Mouse (Mus musculus) cerebellum, adult 8-10 months (tissue): ENCODE measurements around the gene Casp8.
"Not testable (repeated sequence)": the region's sequence is repeated elsewhere in the genome, so short reads cannot be mapped to it uniquely, and the experiment has no call there.

ENCODE experiments used
- DNase-seq: peaks from one replicate; pipeline ENCODE4 v3.0.0; 2022

The Casp8 gene

GRCm38 (mm10) chr1:58801558-58802285 lies 6.5 kb downstream of the Casp8 start:
- DNase-seq: no peak

- DNase-seq: no peak
Observed at GRCm38 (mm10) chr1:58802322-58803273, 7.4 kb downstream of the Casp8 start.

DNA sequence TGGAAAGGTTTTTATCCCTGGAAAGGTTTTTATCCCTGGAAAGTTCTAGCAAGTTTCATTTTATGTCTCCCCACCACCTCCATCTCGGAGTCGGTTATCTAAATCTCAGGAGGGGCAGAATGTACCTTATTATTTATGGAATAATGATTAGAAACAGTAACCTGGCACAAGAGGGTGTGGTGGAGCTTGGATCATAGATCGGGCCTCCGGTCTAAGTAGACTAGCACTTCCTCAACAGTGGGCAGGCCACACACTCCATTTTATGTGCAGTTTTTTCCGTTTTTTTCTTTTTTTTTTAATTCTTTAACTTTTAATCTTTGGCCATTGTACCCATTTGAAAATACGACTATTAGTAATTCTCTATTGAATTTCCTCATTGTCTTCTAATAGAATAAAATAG lies 8.4 kb downstream of the Casp8 start:
- no peak for DNase-seq

DNA sequence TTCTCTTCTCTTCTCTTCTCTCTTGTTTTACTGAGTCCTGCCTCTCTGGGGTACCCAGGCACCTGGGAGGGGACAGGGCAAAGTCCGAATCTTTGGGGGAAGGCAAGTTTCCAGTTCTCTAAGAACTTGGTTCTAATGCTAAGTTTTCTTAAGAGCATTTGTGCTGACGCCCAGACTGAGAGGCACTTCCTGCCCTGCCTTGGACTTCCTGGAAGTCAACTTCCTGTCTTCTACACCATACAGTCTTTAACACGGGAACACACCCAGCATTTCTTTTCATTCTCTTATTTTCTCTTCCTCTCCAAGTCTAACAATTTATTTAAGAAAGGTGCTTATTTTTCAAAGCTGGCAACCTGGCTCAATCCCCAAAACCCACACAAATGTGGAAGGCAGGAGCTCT lies 11.5 kb downstream of the Casp8 start:
- DNase-seq: no peak

GRCm38 (mm10) chr1:58826319-58826718 lies 31.1 kb downstream of the Casp8 start:
- no peak for DNase-seq

DNA sequence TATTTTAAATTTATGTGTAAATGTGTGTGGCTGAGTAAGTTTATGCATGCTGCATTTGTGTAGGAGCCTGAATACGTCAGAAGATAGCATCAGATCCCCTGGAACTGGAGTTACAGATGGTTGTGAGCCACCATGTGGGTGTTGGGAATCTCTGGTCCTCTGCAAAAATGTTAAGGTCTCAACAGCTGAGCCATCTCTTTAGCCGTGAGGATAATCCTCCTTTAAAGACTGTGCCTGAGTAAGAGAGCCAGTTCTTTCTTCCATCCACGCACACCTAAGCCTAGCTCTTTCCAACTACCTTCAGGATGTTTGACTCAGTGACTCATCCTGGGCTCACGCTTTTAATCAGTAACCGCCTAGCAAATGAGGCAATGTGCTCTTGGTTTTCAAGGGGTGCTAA lies 35.6 kb downstream of the Casp8 start:
- no peak for DNase-seq

DNA sequence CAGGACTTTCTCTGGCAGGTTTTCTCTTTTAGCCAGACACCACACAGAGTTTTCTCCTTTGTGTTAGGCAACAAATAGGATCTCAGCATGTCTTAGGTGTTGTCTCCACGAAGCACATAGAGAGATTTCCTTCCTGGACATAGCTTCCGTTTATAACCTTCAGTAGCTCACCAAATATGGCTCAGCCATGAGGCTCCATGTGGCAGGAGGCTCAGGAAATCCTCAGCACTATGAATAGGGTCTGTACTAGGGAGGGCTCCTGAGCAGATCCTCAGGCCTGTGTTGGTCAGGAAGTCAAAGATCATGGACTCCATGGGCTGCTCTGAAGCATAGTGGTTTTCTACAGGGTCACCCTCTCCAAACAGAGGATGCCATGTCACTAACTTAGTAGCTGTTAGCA lies 37.0 kb downstream of the Casp8 start:
- no peak for DNase-seq

GRCm38 (mm10) chr1:58856811-58857210 lies 61.6 kb downstream of the Casp8 start:
- not testable (repeated sequence) for DNase-seq

DNA sequence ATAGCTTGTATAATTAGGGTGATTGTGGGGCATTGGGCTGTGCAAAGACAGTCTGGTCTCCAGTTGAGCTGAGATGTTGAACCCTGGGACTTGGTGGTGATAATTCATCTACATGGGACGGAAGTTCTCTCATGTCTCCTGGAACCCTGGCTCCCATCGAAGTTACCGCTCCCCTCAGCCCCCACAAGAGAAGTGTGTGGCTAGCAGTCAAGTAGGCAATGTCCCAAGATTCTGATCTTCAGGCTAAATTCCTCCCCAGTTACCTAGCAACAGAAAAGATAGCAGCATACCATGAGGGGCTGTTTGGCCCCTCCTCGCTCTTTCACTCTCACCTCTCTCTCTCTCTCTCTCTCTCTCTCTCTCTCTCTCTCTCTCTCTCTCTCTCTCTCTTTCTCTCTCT lies 64.0 kb downstream of the Casp8 start:
- not testable (repeated sequence) for DNase-seq

DNA sequence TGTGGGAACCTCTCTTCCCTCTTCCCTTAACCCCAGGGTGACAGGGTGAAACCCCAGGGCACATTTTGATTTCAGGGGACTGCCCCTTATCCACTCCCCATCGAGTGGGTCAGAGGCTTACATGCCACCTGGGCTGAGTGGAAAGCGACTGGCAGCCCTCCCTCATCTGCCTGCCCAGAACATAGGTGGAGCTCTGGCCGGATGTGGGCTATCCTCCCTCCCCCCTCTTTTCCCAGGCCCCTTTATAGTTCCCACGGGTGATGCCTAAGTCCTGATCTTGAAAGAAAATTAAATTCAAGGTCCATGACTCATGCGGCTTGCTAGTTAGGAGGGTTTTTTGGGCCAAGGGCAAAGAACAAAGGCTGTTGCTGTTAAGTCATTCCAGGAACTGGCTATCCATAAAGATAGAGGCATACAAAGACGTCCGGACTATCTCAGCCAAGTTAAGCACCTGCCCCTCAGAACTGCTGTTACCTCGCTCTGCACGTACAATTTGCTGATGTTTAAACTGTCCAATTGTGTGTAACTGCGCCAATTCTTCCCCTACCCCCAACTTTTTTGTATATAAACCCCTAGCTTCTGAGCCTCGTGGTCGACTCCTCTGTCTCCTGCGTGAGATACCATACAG lies 64.7 kb downstream of the Casp8 start:
- DNase-seq: not testable (repeated sequence)

DNA sequence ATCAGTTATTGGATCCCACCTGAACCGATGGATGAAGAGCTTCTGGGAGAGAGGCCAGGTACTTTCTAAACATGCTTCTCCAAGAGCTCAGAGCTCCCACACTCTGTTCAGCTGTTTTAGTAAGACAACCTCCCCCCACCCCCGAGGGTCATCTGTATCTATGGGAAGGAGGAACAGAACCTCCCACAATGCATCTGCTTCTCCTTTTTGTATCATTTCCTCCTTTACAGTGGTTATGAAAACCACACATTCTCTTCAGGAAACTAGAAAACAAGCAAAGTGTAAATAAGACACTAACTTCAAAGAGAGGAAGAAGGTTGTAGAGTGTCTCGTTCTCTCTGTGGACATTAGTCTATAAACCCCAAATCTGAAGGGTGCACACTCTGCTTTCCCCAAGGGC lies 65.4 kb downstream of the Casp8 start:
- not testable (repeated sequence) for DNase-seq

GRCm38 (mm10) chr1:58876500-58876899 lies 81.3 kb downstream of the Casp8 start:
- not testable (repeated sequence) for DNase-seq

- not testable (repeated sequence) for DNase-seq
Observed at GRCm38 (mm10) chr1:58879291-58879690, 84.1 kb downstream of the Casp8 start.

DNA sequence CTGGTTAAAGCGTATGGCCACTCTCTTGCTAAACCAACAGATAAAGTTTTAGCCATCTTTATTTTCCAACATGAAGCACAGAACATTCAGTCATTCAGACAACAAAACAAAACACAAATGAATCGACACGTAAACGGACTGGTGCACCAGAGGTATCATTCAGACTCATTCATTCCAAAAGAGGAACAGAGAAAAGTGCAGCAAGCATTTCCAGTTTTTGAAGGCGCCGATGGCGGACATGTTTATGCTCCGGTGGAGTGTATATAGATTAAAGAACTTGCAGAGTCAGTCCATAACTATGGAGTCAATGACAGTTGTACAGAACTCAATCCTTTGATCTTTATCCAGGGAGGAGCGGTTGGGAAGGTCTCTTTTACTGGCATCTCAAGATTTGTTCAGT lies 88.1 kb downstream of the Casp8 start:
- DNase-seq: not testable (repeated sequence)

- no peak for DNase-seq
Observed at GRCm38 (mm10) chr1:58885646-58886045, 90.5 kb downstream of the Casp8 start.

GRCm38 (mm10) chr1:58889826-58890546 lies 94.8 kb downstream of the Casp8 start:
- DNase-seq: no peak

DNA sequence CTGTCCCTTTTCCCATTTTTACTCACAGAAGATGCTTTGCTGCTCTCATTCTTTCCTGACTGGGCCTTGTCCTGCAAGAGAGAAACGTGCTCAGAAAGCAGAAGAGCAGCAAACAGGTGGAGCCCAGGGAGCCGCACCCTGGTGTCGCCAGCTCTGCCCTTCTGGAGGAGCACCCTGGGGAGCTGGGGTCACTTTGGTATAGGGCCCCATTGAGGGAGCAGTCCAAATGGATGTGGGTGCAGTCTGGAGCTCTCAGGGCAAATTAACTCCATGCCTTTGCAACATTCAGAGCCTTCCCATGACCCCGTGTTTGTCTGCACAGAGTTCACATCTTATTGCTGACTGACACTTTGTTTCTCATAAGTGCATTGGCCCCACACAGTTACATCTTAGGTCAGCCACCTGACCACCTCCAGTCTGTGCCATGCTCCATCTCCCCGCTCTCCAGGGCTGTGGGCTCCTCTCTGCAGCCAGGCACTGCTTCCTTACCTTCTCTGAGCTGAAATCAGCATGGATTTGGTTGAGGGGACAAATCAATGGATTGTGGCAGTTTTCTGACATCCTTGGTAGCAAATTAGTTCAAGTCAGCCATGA lies 95.6 kb downstream of the Casp8 start:
- DNase-seq: not testable (repeated sequence)

DNA sequence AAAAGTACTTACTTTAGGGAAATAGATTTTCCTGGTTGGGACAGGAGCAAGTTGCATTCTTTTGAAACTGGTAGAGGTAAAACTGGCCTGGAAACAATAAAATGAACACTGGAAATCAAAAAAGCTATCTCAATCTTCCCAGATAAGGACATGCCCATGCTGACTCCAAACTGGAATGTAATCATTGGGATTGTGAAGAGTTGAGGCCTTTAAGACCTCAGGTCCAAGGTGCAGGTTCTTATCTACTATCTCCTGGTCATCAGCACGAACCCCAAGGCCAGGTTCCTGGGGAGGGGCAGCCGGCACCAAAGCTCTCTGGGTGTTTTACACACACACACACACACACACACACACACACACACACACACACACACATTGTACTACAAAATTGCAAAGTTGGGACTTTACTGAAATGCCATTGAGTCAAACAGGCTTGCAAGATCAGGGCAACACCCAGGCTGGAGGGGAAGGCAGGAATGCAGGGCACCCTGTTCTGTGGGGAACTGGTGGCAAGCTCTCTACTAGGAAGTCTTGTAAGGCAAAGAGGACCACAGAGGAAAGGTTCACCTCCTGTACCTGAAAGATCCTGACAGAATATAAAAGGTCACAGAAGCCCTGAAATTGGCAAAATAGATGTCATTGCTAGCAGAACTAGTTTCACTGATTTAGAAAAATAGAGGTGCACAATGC lies 96.5 kb downstream of the Casp8 start:
- not testable (repeated sequence) for DNase-seq

GRCm38 (mm10) chr1:58892386-58892785 lies 97.2 kb downstream of the Casp8 start:
- not testable (repeated sequence) for DNase-seq
